Mouse (Mus musculus) thymus, adult 2 months (tissue): ENCODE measurements around the gene Dph5. TPM values are rescaled to one million over a fixed set of nuclear protein-coding genes. Genes with fewer than 3 reads are reported as not detected.
"Not testable (repeated sequence)": the region's sequence is repeated elsewhere in the genome, so short reads cannot be mapped to it uniquely, and the experiment has no call there.

Experiments used
- DNase-seq: peaks from one replicate; pipeline ENCODE4 v3.0.0; 2021
- H3K27ac ChIP-seq: fragments of 200-500 bp; 2 replicates; pipeline ENCODE4 v1.5.1; 2012; ENCODE audit warnings: low read length, control low read depth; ENCODE audit not compliant: control insufficient read depth, insufficient read depth
- H3K27me3 ChIP-seq: fragments of 200-500 bp; 2 replicates; pipeline ENCODE4 v1.6.1; 2012; ENCODE audit warnings: mild to moderate bottlenecking, low read length, moderate library complexity, mixed read lengths; ENCODE audit not compliant: control insufficient read depth, insufficient read depth
- H3K36me3 ChIP-seq: fragments of 200-500 bp; 2 replicates; pipeline ENCODE4 v1.6.1; 2012; ENCODE audit warnings: mild to moderate bottlenecking, low read length, moderate library complexity; ENCODE audit not compliant: control insufficient read depth, insufficient read depth
- H3K4me1 ChIP-seq: fragments of 200-500 bp; replicated peaks from 2 replicates; pipeline ENCODE4 v1.6.1; 2012; ENCODE audit warnings: low read length; ENCODE audit not compliant: control insufficient read depth, insufficient read depth
- H3K4me3 ChIP-seq: fragments of 200-500 bp; 2 replicates; pipeline ENCODE4 v1.5.1; 2012; ENCODE audit warnings: mild to moderate bottlenecking, low read length, control low read depth, moderate library complexity; ENCODE audit not compliant: control insufficient read depth, insufficient read depth
- CTCF ChIP-seq: fragments of 200-500 bp; IDR thresholded peaks from 2 replicates; pipeline ENCODE4 v1.5.1; 2012; ENCODE audit warnings: mild to moderate bottlenecking, control low read depth, low read length, moderate library complexity, borderline replicate concordance; ENCODE audit not compliant: control insufficient read depth, poor library complexity, insufficient read depth; ENCODE audit errors: extremely low read depth
- POLR2A ChIP-seq: fragments of 200-500 bp; IDR thresholded peaks from 2 replicates; pipeline ENCODE4 v1.6.1; 2012; ENCODE audit warnings: mild to moderate bottlenecking, low read length, control low read depth, moderate library complexity; ENCODE audit not compliant: control insufficient read depth, poor library complexity, insufficient read depth; ENCODE audit errors: extremely low read depth
- WGBS: fragments of 180-500 bp; shearing (Covaris S2); methylation state at CpG from one replicate; pipeline ENCODE4 v1.1.7; 2018; 5-methylcytosine and 5-hydroxymethylcytosine counted together
- polyA plus RNA-seq: library from polyadenylated mRNA; depleted of rRNA; stranded (reverse); fragments of >200 nt; gene quantifications from 2 replicates; pipeline ENCODE4 v1.2.3, GENCODE M21; 2012

Dph5 gene
- polyA plus RNA-seq, 1 experiment: 9.4 TPM

GRCm38 (mm10) chr3:115905567-115905966 is 17.9 kb downstream of the Dph5 start:
- no peaks in the 10 kb centered on the region; the same call in 1 of the 2 replicates for H3K36me3 ChIP-seq
- H3K4me1 ChIP-seq: no peaks in the 10 kb centered on the region
- H3K27ac ChIP-seq: no peak overlapping the region
- WGBS: 99% methylated on average over 4 of the region's 4 CpGs
- TF ChIP-seq POLR2A (no peak), CTCF (no peak)
- no peaks in the 10 kb centered on the region for H3K27me3 ChIP-seq
- DNase-seq: no peak
- no peak overlapping the region for H3K4me3 ChIP-seq

- WGBS: 90% methylated on average over 11 of the region's 11 CpGs
These were observed 19.8 kb downstream of the Dph5 start for GRCm38 (mm10) chr3:115907406-115907805.

DNA sequence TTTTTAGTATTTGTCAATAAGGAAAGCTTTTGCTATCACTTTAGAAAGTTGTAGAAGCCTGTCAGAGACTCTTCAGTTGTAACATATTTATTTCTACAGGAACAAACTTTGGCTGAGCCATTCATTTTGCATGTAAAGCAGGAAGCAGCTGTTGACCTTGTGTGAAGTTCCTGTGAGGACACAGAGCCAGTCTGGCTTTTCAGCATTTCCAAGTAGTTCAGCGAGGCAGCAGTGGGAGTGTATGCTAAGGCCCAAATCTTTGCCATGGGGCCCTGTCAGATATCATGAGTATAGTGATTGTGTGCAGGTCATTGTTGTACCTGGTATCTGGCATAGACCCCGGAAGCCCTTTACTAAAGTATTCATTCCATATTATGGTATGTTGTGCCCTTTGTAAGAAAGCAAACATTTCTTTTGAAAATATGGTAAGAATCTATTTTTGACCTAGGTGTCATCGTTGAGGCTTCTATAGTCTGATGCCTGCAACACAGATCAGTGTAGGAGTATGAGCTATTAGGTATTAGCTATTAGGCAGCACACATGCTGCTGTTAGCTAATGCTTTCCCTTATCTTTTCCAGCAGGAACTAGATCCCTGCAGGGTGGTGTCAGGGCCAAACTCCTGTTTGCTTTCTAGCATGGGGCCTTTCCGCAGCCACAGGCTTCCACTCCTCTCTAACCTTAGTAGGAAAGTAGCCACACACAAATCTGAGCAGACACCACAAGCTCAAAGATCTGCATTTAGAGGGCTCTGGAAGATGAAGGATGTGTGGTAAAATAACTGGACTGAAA is 37.0 kb downstream of the Dph5 start:
- DNase-seq: no peak
- H3K27ac ChIP-seq: no peak overlapping the region
- no peaks in the 10 kb centered on the region for H3K4me1 ChIP-seq
- 96% methylated on average over 4 of the region's 4 CpGs for WGBS
- no peak for TF ChIP-seq CTCF
- TF ChIP-seq POLR2A: no peak
- no peaks in the 10 kb centered on the region for H3K27me3 ChIP-seq
- H3K4me3 ChIP-seq: no peak overlapping the region
- H3K36me3 ChIP-seq: 0 out of 2 replicates have a peak, but pooled peaks cover 4% of the 10 kb centered on the region

More at GRCm38 (mm10) chr3:115907406-115907805, 19.8 kb downstream of the Dph5 start:
- H3K4me3 ChIP-seq, H3K27ac ChIP-seq, H3K36me3 ChIP-seq, H3K27me3 ChIP-seq, DNase-seq, H3K4me1 ChIP-seq: not testable (repeated sequence)

- Histone ChIP-seq H3K36me3 (0 out of 2 replicates have a peak, but pooled peaks cover 4% of the 10 kb centered on the region), H3K4me1 (no peaks in the 10 kb centered on the region), H3K4me3 (no peak overlapping the region), H3K27me3 (no peaks in the 10 kb centered on the region), H3K27ac (no peak overlapping the region)
- 96% methylated on average over 8 of the region's 8 CpGs for WGBS
- no peak for TF ChIP-seq CTCF
- no peak for TF ChIP-seq POLR2A
- no peak for DNase-seq
These were observed 38.9 kb downstream of the Dph5 start for GRCm38 (mm10) chr3:115926531-115926930.

DNA sequence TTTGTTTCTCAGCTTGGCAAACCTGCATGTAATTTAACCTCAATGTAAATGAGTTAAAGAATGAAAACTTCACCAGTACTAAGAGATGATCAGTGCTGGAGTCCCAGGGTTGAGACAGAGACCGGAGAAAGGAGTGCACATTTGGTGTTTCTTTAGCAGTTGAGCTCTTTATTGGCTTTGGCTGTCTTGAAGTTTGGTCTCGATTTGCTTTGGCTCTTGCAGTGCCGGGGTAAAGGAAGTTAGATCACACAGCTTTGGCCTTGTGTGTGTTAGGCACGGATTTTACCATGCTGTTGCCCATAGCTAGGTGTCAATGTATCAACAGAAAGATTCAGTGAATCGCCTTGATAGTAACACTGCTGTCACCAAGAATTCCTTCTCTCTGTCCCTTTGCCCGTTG is 44.1 kb downstream of the Dph5 start:
- Histone ChIP-seq H3K27ac (no peak overlapping the region), H3K4me1 (peaks cover 4% of the 10 kb centered on the region), H3K4me3 (no peak overlapping the region), H3K36me3 (no peaks in the 10 kb centered on the region), H3K27me3 (no peaks in the 10 kb centered on the region)
- no peak for TF ChIP-seq CTCF
- TF ChIP-seq POLR2A: no peak
- no peak for DNase-seq
- WGBS: 95% methylated on average over 6 of the region's 6 CpGs

DNA sequence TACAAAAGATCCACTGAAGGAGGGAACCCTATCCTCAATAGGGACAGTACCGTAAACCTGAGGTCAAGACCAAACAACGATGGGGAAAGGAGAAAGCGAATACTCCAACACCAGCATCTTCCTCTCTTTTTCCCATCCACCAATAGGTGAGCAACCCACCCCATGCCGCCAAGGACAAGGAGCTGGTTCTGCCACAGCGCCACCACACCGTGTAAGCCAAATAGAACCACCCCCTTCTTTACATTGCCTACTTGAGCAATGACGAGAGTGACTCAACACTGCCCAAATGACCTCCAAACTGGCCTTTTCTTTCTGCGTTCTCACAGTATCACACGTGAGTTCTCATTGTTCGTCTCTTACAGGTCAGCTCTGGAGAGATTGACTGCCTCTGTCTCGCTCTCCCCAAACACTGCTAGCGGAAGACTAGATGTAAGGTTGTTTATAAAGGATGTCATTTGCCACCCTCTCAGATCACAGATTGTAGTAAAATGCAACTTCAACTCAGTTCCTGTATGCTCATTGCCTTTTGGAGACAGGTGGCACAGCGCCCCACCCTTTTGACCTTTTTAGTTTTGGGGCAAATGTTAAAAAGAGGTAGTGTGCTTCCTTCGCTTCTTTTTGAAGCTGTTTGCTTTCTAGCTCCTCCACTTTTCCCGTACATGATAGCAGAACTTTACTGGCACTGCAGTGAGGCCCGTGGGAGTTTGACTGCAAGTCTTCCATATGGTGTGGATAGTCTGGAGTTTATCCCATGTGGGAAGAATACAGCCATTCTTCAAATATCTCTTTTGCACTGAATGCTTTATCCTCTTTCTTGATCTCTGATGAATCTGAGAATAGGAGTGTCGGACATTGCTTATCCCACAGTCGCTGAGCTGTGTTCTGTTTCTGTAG is 45.9 kb downstream of the Dph5 start:
- Histone ChIP-seq H3K4me1 (peaks cover 4% of the 10 kb centered on the region), H3K27me3 (no peaks in the 10 kb centered on the region), H3K27ac (peak overlapping the region; percentile 77), H3K4me3 (no peak overlapping the region), H3K36me3 (no peaks in the 10 kb centered on the region)
- 91% methylated on average over 18 of the region's 18 CpGs for WGBS
- peak; percentile 27 for DNase-seq
- no peak for TF ChIP-seq POLR2A
- no peak for TF ChIP-seq CTCF
